Mouse (Mus musculus): ENCODE data around the gene Sprtn. TPM values are rescaled to one million over a fixed set of nuclear protein-coding genes. Genes with fewer than 3 reads are reported as not detected.

The Sprtn gene
- polyA plus RNA-seq, 2 experiments, result 5.0 to 7.0 TPM

- peak; percentile 64 to 74 (median 68) for DNase-seq (ENCODE audit: low read depth in 3 of 3, low spot score in 3 of 3)
- Histone ChIP-seq H3K9me3 (ENCODE audit: control insufficient read depth, low read length) (no peaks in the 10 kb centered on the region), H3K36me3 (replicated peaks; ENCODE audit: control insufficient read depth, insufficient read depth, low read depth) (peaks cover 11% of the 10 kb centered on the region), H3K27ac (peak within 1 kb of the TSS; percentile 34), H3K9ac (replicated peaks) (peak within 1 kb of the TSS; percentile 86), H3K4me1 (replicated peaks; ENCODE audit: control insufficient read depth in 2 of 2, insufficient read depth in 2 of 2, low read length in 1 of 2) (peaks cover 5 to 20% of the 10 kb centered on the region in 2 experiments), H3K27me3 (ENCODE audit: control insufficient read depth, insufficient read depth, low read length) (no peaks in the 10 kb centered on the region), H3K4me3 (ENCODE audit: insufficient read depth in 1 of 2, low read depth in 2 of 2, low read length in 2 of 2) (peak within 1 kb of the TSS; percentile 74 to 77), H3K4me2 (ENCODE audit: low read depth) (peak within 1 kb of the TSS; percentile 88)
- WGBS (ENCODE audit: insufficient replicate concordance), result under 1% methylated on average over 55 of the region's 55 CpGs
- TF ChIP-seq EP300 (IDR thresholded peaks at IDR 0.05; ENCODE audit: low read depth) (no peak), CTCF (IDR thresholded peaks at IDR 0.05; ENCODE audit: low read depth) (peak; percentile 41)
- ATAC-seq (ENCODE audit: insufficient read depth), result peak; percentile 92
Measured at GRCm38 (mm10) chr8:124862321-124863162, 35.1 kb upstream of the Sprtn start, which contains the start of the genes Gnpat and 2810004N23Rik. Gnpat (plus strand) TSS chr8:124863033. 2810004N23Rik (minus strand) TSS chr8:124863120.

- H3K4me1 ChIP-seq (replicated peaks; ENCODE audit: control insufficient read depth in 2 of 2, insufficient read depth in 2 of 2, low read length in 1 of 2), result peaks cover 5 to 20% of the 10 kb centered on the region in 2 experiments
- TF ChIP-seq EP300 (IDR thresholded peaks at IDR 0.05; ENCODE audit: low read depth), result no peak
- TF ChIP-seq CTCF (IDR thresholded peaks at IDR 0.05; ENCODE audit: low read depth), result no peak
- ATAC-seq (ENCODE audit: insufficient read depth), result peak; percentile 32; the same call in 1 of the 2 replicates
Measured at GRCm38 (mm10) chr8:124863163-124863677, 34.5 kb upstream of the Sprtn start.

GRCm38 (mm10) chr8:124863729-124864128 is 34.0 kb upstream of the Sprtn start:
- DNase-seq (ENCODE audit: low read depth in 3 of 3, low spot score in 3 of 3), result no peak
- TF ChIP-seq CTCF (IDR thresholded peaks at IDR 0.05; ENCODE audit: low read depth), result no peak; the same call in 1 of the 2 replicates
- Histone ChIP-seq H3K4me3 (ENCODE audit: insufficient read depth in 1 of 2, low read depth in 2 of 2, low read length in 2 of 2) (peak overlapping the region; percentile 74 to 77), H3K27ac (no peak overlapping the region), H3K36me3 (replicated peaks; ENCODE audit: control insufficient read depth, insufficient read depth, low read depth) (peaks cover 3% of the 10 kb centered on the region; the same call in 1 of the 2 replicates), H3K4me1 (replicated peaks; ENCODE audit: control insufficient read depth in 2 of 2, insufficient read depth in 2 of 2, low read length in 1 of 2) (peaks cover 5 to 20% of the 10 kb centered on the region in 2 experiments), H3K9ac (replicated peaks) (peak overlapping the region; percentile 86), H3K4me2 (ENCODE audit: low read depth) (peak overlapping the region; percentile 88), H3K27me3 (ENCODE audit: control insufficient read depth, insufficient read depth, low read length) (no peaks in the 10 kb centered on the region), H3K9me3 (ENCODE audit: control insufficient read depth, low read length) (no peaks in the 10 kb centered on the region)
- no peak for ATAC-seq (ENCODE audit: insufficient read depth)
- 3% methylated on average over 8 of the region's 8 CpGs for WGBS (ENCODE audit: insufficient replicate concordance)

More at GRCm38 (mm10) chr8:124863163-124863677, 34.5 kb upstream of the Sprtn start:
- no peak for DNase-seq (ENCODE audit: low read depth in 3 of 3, low spot score in 3 of 3)
- H3K4me3 ChIP-seq (ENCODE audit: insufficient read depth in 1 of 2, low read depth in 2 of 2, low read length in 2 of 2), result peak overlapping the region; percentile 74 to 77
- H3K4me2 ChIP-seq (ENCODE audit: low read depth), result peak overlapping the region; percentile 88
- peaks cover 4% of the 10 kb centered on the region for H3K36me3 ChIP-seq (replicated peaks; ENCODE audit: control insufficient read depth, insufficient read depth, low read depth)
- WGBS (ENCODE audit: insufficient replicate concordance), result 1% methylated on average over 33 of the region's 33 CpGs
- no peaks in the 10 kb centered on the region for H3K27me3 ChIP-seq (ENCODE audit: control insufficient read depth, insufficient read depth, low read length)
- H3K27ac ChIP-seq, result peak overlapping the region; percentile 34
- peak overlapping the region; percentile 86 for H3K9ac ChIP-seq (replicated peaks)
- no peaks in the 10 kb centered on the region for H3K9me3 ChIP-seq (ENCODE audit: control insufficient read depth, low read length)

GRCm38 (mm10) chr8:124866669-124867068 is 31.0 kb upstream of the Sprtn start:
- Histone ChIP-seq H3K27ac (no peak overlapping the region), H3K36me3 (replicated peaks; ENCODE audit: control insufficient read depth, insufficient read depth, low read depth) (peaks cover 3% of the 10 kb centered on the region)

GRCm38 (mm10) chr8:124867126-124867525 is 30.6 kb upstream of the Sprtn start:
- Histone ChIP-seq H3K27me3 (ENCODE audit: control insufficient read depth, insufficient read depth, low read length) (no peaks in the 10 kb centered on the region), H3K36me3 (replicated peaks; ENCODE audit: control insufficient read depth, insufficient read depth, low read depth) (peaks cover 7% of the 10 kb centered on the region), H3K9me3 (ENCODE audit: control insufficient read depth, low read length) (no peaks in the 10 kb centered on the region), H3K27ac (no peak overlapping the region), H3K4me1 (replicated peaks; ENCODE audit: control insufficient read depth in 2 of 2, insufficient read depth in 2 of 2, low read length in 1 of 2) (peaks cover 5 to 18% of the 10 kb centered on the region in 2 experiments), H3K9ac (replicated peaks) (no peak overlapping the region), H3K4me2 (ENCODE audit: low read depth) (no peak overlapping the region), H3K4me3 (ENCODE audit: insufficient read depth in 1 of 2, low read depth in 2 of 2, low read length in 2 of 2) (no peak overlapping the region)
- 44% methylated on average over 2 of the region's 2 CpGs for WGBS (ENCODE audit: insufficient replicate concordance)
- no peak for TF ChIP-seq CTCF (IDR thresholded peaks at IDR 0.05; ENCODE audit: low read depth)
- no peak for TF ChIP-seq EP300 (IDR thresholded peaks at IDR 0.05; ENCODE audit: low read depth)
- DNase-seq (ENCODE audit: low read depth in 3 of 3, low spot score in 3 of 3) (no peak), ATAC-seq (ENCODE audit: insufficient read depth) (no peak)

More at GRCm38 (mm10) chr8:124866669-124867068, 31.0 kb upstream of the Sprtn start:
- Histone ChIP-seq H3K4me3 (ENCODE audit: insufficient read depth in 1 of 2, low read depth in 2 of 2, low read length in 2 of 2) (no peak overlapping the region), H3K4me2 (ENCODE audit: low read depth) (no peak overlapping the region), H3K9ac (replicated peaks) (no peak overlapping the region), H3K4me1 (replicated peaks; ENCODE audit: control insufficient read depth in 2 of 2, insufficient read depth in 2 of 2, low read length in 1 of 2) (peaks cover 5 to 18% of the 10 kb centered on the region in 2 experiments), H3K9me3 (ENCODE audit: control insufficient read depth, low read length) (no peaks in the 10 kb centered on the region), H3K27me3 (ENCODE audit: control insufficient read depth, insufficient read depth, low read length) (no peaks in the 10 kb centered on the region)
- WGBS (ENCODE audit: insufficient replicate concordance), result 5% methylated on average over 3 of the region's 3 CpGs
- no peak for ATAC-seq (ENCODE audit: insufficient read depth)
- DNase-seq (ENCODE audit: low read depth in 3 of 3, low spot score in 3 of 3), result no peak
- TF ChIP-seq EP300 (IDR thresholded peaks at IDR 0.05; ENCODE audit: low read depth), result no peak
- TF ChIP-seq CTCF (IDR thresholded peaks at IDR 0.05; ENCODE audit: low read depth), result no peak

All from liver, embryonic 14.5 days (tissue).